Mouse (Mus musculus): ENCODE data around the gene Cldn13. TPM values are rescaled to one million over a fixed set of nuclear protein-coding genes. Genes with fewer than 3 reads are reported as not detected.
"Not testable (repeated sequence)": the region's sequence is repeated elsewhere in the genome, so short reads cannot be mapped to it uniquely, and the experiment has no call there.

Gene Cldn13
- 0.23 TPM in 1 of 2 replicates, not detected in the other for polyA plus RNA-seq (2014; fragmentation: Nextera tagmentation; extraction: Ambion mirVana)

DNA sequence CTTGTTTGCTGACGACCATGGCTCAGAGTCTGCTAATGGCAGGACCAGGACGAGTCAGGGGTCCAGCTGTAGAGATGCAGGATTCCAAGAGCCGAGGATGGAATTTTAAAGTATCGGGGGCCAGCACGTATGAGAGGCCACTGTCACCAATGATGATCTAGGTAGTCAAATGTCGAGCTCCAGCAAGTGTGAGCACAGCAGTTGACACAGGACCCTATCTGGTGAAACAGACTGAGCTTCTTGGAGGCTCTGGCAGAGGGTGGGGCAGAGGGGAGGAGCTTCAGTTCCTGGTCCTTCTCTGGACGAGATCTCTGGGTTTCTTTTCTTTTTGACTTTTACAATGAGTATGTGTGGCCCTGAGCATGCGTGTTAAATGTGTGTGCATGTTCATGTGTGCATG is at the start of gene Cldn13:
TSS of gene Cldn13 (minus strand) at position 216 of the 400 bp plus-strand sequence.
- no peaks in the 10 kb centered on the region for H3K36me3 ChIP-seq (ENCODE audit: control insufficient read depth, insufficient read depth, low read length)
- no peaks in the 10 kb centered on the region for H3K4me1 ChIP-seq (replicated peaks; ENCODE audit: control insufficient read depth, insufficient read depth, low read length)
- WGBS = 74% methylated on average over 8 of the region's 8 CpGs
- H3K4me3 ChIP-seq (ENCODE audit: low read depth, low read length) = no peak within 1 kb of the TSS
- H3K4me2 ChIP-seq (ENCODE audit: low read length) = no peak within 1 kb of the TSS
- H3K9ac ChIP-seq (ENCODE audit: low read length) = no peak within 1 kb of the TSS
- no peak within 1 kb of the TSS for H3K27ac ChIP-seq (ENCODE audit: low read depth)
- no peaks in the 10 kb centered on the region for H3K27me3 ChIP-seq (replicated peaks; ENCODE audit: control insufficient read depth, insufficient read depth, low read length)
- no peak for DNase-seq (ENCODE audit: low spot score)
- H3K9me3 ChIP-seq (ENCODE audit: control insufficient read depth, low read length) = 0 out of 2 replicates have a peak, but pooled peaks cover 3% of the 10 kb centered on the region
- ATAC-seq (replicated peaks; ENCODE audit: low FRiP score, low TSS enrichment, low read depth) = no peak

DNA sequence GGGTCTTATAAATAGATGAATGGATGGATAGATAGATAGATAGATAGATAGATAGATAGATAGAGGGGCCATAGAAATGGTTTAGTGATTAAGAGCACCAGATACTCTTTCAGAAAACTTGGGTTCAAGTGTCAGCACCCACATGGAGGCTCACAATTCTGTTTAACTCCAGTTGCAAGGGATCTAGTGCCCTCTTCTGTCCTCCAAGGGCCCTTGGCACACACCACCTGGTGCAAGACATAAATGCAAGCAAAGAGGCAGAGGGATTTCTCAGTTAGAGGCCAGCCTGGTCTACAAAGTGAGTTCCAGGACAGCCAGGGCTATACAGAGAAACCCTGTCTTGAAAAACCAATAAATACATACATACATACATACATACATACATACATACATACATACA is 49.3 kb upstream of the Cldn13 start:
- not testable (repeated sequence) for H3K9ac ChIP-seq (ENCODE audit: low read length)

DNA sequence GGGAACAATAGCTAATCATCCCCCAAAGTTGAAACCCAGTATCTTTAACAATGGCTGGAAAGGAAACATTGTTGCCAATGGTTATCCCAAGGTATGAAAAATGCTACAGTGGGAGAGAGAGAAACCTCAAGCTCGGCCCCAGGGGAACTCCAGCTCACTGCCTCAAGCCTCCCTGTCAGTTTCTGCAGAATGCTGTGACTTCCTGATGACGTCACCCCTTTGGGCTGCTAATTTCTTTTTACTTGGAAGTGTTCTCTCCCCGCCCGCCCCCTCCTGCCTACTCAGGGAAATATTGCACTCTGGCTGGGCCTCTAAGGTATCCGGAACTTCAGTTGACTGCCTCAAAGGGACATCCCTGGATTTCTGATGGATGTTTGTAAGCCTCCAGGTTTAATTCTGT is 48.2 kb upstream of the Cldn13 start:
- no peak overlapping the region for H3K9ac ChIP-seq (ENCODE audit: low read length)
- H3K4me1 ChIP-seq (replicated peaks; ENCODE audit: control insufficient read depth, insufficient read depth, low read length) = peaks cover 4% of the 10 kb centered on the region; the same call in 1 of the 2 replicates
- DNase-seq (ENCODE audit: low spot score) (no peak), ATAC-seq (replicated peaks; ENCODE audit: low FRiP score, low TSS enrichment, low read depth) (no peak)
- H3K27ac ChIP-seq (ENCODE audit: low read depth) = no peak overlapping the region
- H3K4me2 ChIP-seq (ENCODE audit: low read length) = no peak overlapping the region
- no peak overlapping the region for H3K4me3 ChIP-seq (ENCODE audit: low read depth, low read length)
- 18% methylated on average over 5 of the region's 5 CpGs for WGBS
- no peaks in the 10 kb centered on the region for H3K36me3 ChIP-seq (ENCODE audit: control insufficient read depth, insufficient read depth, low read length)
- H3K27me3 ChIP-seq (replicated peaks; ENCODE audit: control insufficient read depth, insufficient read depth, low read length) = no peaks in the 10 kb centered on the region
- H3K9me3 ChIP-seq (ENCODE audit: control insufficient read depth, low read length) = no peaks in the 10 kb centered on the region

More for the DNA sequence above, 49.3 kb upstream of the Cldn13 start:
- H3K9me3 ChIP-seq (ENCODE audit: control insufficient read depth, low read length); ATAC-seq (replicated peaks; ENCODE audit: low FRiP score, low TSS enrichment, low read depth); H3K36me3 ChIP-seq (ENCODE audit: control insufficient read depth, insufficient read depth, low read length); H3K27ac ChIP-seq (ENCODE audit: low read depth); H3K4me3 ChIP-seq (ENCODE audit: low read depth, low read length); H3K4me1 ChIP-seq (replicated peaks; ENCODE audit: control insufficient read depth, insufficient read depth, low read length); H3K4me2 ChIP-seq (ENCODE audit: low read length); DNase-seq (ENCODE audit: low spot score); H3K27me3 ChIP-seq (replicated peaks; ENCODE audit: control insufficient read depth, insufficient read depth, low read length): not testable (repeated sequence)

DNA sequence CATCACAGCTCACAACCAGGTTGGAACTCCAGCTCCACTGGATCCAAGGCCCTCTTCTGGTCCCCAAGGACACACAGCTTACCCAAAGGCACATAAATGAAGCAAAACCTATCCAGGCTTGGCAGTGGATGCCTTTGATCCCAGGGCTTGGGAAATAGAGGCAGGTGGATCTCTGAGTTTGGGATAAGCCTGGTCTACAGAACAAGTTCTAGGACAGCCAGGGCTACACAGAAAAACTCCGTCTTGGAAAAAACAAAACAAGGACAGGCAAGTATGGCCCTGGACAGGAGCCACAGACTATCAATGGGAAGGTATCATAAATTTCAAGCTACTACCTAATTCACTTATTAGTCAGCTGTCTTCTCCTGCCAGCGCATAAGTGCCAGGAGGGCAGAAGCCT is 46.2 kb upstream of the Cldn13 start:
- 84% methylated on average over 2 of the region's 2 CpGs for WGBS
- Histone ChIP-seq H3K27me3 (replicated peaks; ENCODE audit: control insufficient read depth, insufficient read depth, low read length) (no peaks in the 10 kb centered on the region), H3K4me2 (ENCODE audit: low read length) (no peak overlapping the region), H3K4me3 (ENCODE audit: low read depth, low read length) (no peak overlapping the region), H3K27ac (ENCODE audit: low read depth) (no peak overlapping the region), H3K9ac (ENCODE audit: low read length) (no peak overlapping the region), H3K4me1 (replicated peaks; ENCODE audit: control insufficient read depth, insufficient read depth, low read length) (no peaks in the 10 kb centered on the region; the same call in 1 of the 2 replicates), H3K36me3 (ENCODE audit: control insufficient read depth, insufficient read depth, low read length) (no peaks in the 10 kb centered on the region), H3K9me3 (ENCODE audit: control insufficient read depth, low read length) (no peaks in the 10 kb centered on the region)
- DNase-seq (ENCODE audit: low spot score) (no peak), ATAC-seq (replicated peaks; ENCODE audit: low FRiP score, low TSS enrichment, low read depth) (no peak)

DNA sequence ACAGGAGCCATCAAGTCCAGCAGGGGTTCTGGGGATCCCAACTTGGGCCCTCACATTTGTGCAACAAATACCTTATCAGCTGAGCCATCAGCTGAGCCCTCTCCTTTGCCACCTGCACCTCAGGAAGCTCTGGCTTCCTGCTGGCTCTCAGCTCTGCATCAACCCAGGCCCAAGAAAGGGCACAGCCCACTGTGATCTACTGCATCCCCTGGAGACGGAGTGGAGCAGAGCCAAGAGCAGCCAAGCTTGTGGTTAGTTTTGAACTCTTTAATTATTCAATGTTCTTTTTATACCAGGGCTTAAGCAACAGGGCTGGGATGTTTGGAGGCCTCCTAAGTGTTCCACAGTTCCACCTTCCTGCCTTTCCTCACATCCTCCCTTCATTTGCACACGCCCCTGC is 45.1 kb upstream of the Cldn13 start:
- 71% methylated on average over 2 of the region's 2 CpGs for WGBS
- H3K27ac ChIP-seq (ENCODE audit: low read depth) = no peak overlapping the region
- no peak overlapping the region for H3K4me3 ChIP-seq (ENCODE audit: low read depth, low read length)
- H3K9me3 ChIP-seq (ENCODE audit: control insufficient read depth, low read length) = no peaks in the 10 kb centered on the region
- no peaks in the 10 kb centered on the region for H3K4me1 ChIP-seq (replicated peaks; ENCODE audit: control insufficient read depth, insufficient read depth, low read length)
- H3K4me2 ChIP-seq (ENCODE audit: low read length) = no peak overlapping the region
- no peak overlapping the region for H3K9ac ChIP-seq (ENCODE audit: low read length)
- DNase-seq (ENCODE audit: low spot score) = no peak
- no peaks in the 10 kb centered on the region for H3K36me3 ChIP-seq (ENCODE audit: control insufficient read depth, insufficient read depth, low read length)
- ATAC-seq (replicated peaks; ENCODE audit: low FRiP score, low TSS enrichment, low read depth) = no peak
- no peaks in the 10 kb centered on the region for H3K27me3 ChIP-seq (replicated peaks; ENCODE audit: control insufficient read depth, insufficient read depth, low read length)

DNA sequence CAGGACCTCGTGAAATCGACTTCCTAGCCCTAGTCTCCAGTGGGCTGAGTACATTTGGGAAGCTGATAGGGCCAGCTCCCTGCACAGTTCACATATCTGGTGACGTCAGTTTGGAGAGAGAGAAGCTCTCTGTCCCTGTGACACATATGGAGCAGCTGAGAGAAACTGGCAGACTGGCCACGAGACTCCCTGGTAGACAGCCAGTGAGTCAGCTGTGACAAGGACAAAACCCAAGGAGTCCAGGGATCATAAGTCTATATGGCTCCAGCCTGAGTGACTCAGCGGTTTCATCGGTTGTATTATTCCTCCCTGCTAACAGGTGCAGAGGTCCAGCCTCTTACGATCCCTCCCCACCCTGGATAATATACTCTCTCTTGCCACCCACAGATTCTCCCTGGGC is 43.8 kb upstream of the Cldn13 start:
- H3K27ac ChIP-seq (ENCODE audit: low read depth) = no peak overlapping the region
- H3K36me3 ChIP-seq (ENCODE audit: control insufficient read depth, insufficient read depth, low read length) = no peaks in the 10 kb centered on the region
- H3K9me3 ChIP-seq (ENCODE audit: control insufficient read depth, low read length) = no peaks in the 10 kb centered on the region
- H3K4me1 ChIP-seq (replicated peaks; ENCODE audit: control insufficient read depth, insufficient read depth, low read length) = no peaks in the 10 kb centered on the region
- no peaks in the 10 kb centered on the region for H3K27me3 ChIP-seq (replicated peaks; ENCODE audit: control insufficient read depth, insufficient read depth, low read length)
- no peak overlapping the region for H3K9ac ChIP-seq (ENCODE audit: low read length)
- no peak overlapping the region for H3K4me2 ChIP-seq (ENCODE audit: low read length)
- ATAC-seq (replicated peaks; ENCODE audit: low FRiP score, low TSS enrichment, low read depth) (peak; percentile 75), DNase-seq (ENCODE audit: low spot score) (no peak)
- H3K4me3 ChIP-seq (ENCODE audit: low read depth, low read length) = no peak overlapping the region
- WGBS = 73% methylated on average over 7 of the region's 7 CpGs

DNA sequence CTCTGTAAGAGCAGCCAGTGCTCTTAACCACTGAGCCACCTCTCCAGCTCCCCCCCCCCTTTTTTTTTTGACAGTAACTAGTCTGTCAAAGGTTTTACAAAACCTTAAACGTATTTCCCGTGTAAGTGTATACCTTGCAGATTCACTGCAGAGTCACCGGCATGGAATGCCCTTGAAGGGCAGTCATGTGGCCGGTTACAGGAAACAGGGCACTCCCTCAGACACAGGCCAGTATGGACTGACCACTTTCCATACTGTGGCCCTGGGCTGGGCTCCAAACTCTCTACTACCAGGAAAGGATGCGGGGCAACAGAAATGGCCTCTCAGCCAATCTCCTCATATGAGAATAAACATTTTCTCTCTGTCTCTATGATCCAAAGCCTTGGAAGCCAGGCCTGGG is 40.2 kb upstream of the Cldn13 start:
- no peak overlapping the region for H3K4me2 ChIP-seq (ENCODE audit: low read length)
- WGBS = 65% methylated on average over 5 of the region's 5 CpGs

DNA sequence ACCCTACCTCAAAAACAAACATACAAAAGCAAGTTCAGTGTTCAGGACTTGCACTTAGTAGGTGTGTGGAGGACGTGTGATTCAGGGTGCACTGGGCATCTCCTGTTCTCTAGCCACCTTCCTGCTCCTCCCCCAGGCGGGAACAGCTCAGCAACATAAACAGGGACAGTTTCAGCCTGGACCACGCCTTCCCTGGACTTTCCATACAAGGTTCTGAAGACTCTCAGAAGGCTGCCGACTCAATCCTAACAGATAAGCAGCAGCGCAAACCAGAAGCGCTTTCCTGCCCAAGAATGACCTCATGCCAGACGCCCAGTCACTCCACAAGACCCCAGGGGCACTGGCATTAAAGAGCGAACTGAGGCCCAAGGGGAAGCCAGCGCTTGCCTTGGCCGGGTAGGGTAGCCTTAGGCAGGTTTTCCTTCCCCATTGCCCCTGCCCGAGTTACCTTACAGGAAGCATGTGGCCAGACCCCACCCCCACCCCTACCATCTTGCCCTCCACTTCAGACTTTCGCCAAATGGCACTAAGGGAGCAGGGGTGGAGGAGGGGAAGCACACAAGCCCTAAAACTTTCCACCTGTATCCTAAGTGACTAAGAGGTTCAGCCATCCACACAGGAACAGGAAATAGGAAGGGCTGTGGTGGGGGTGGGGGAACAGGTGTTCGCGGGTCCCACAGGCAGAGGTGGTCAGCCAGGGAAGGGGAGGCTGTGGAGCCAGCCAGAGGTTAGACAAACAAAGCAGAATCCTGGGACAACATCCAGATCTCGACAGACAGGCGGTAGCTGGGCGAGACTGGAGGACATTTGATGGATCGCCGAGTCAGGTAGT is 35.9 kb upstream of the Cldn13 start:
- Histone ChIP-seq H3K4me1 (replicated peaks; ENCODE audit: control insufficient read depth, insufficient read depth, low read length) (peaks cover 28% of the 10 kb centered on the region), H3K27ac (ENCODE audit: low read depth) (peak overlapping the region; percentile 88), H3K36me3 (ENCODE audit: control insufficient read depth, insufficient read depth, low read length) (no peaks in the 10 kb centered on the region), H3K9ac (ENCODE audit: low read length) (peak overlapping the region; percentile 22; the same call in 1 of the 2 replicates), H3K4me3 (ENCODE audit: low read depth, low read length) (no peak overlapping the region), H3K4me2 (ENCODE audit: low read length) (peak overlapping the region; percentile 18), H3K27me3 (replicated peaks; ENCODE audit: control insufficient read depth, insufficient read depth, low read length) (peaks cover 6% of the 10 kb centered on the region), H3K9me3 (ENCODE audit: control insufficient read depth, low read length) (no peaks in the 10 kb centered on the region)
- ATAC-seq (replicated peaks; ENCODE audit: low FRiP score, low TSS enrichment, low read depth) (peak; percentile 40), DNase-seq (ENCODE audit: low spot score) (peak; percentile 71)
- WGBS = 10% methylated on average over 19 of the region's 19 CpGs

More for the DNA sequence above, 40.2 kb upstream of the Cldn13 start:
- Histone ChIP-seq H3K9ac (ENCODE audit: low read length) (no peak overlapping the region), H3K4me3 (ENCODE audit: low read depth, low read length) (no peak overlapping the region), H3K27me3 (replicated peaks; ENCODE audit: control insufficient read depth, insufficient read depth, low read length) (no peaks in the 10 kb centered on the region), H3K9me3 (ENCODE audit: control insufficient read depth, low read length) (no peaks in the 10 kb centered on the region), H3K27ac (ENCODE audit: low read depth) (no peak overlapping the region), H3K4me1 (replicated peaks; ENCODE audit: control insufficient read depth, insufficient read depth, low read length) (peaks cover 13% of the 10 kb centered on the region; the same call in 1 of the 2 replicates), H3K36me3 (ENCODE audit: control insufficient read depth, insufficient read depth, low read length) (no peaks in the 10 kb centered on the region)
- no peak for DNase-seq (ENCODE audit: low spot score)
- no peak for ATAC-seq (replicated peaks; ENCODE audit: low FRiP score, low TSS enrichment, low read depth)

DNA sequence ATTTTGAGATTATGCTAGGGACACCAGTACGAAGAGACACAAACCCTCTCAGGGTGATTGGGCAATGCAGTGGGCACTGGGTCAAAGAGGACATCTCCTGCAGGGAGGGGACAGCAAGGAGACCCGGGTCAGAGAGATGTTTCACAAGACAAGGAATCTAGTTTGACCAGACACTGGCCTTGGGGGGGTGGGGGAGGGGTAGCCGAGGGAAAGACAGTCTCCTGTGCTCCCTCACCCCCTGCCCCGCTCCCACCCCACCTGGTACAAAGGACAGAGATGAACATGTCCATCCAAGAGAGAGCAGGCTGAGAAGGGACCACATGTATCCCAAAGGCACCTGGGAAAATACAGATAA is 32.7 kb upstream of the Cldn13 start:
- Histone ChIP-seq H3K4me3 (ENCODE audit: low read depth, low read length) (no peak overlapping the region), H3K27ac (ENCODE audit: low read depth) (peak overlapping the region; percentile 47; the same call in 1 of the 2 replicates), H3K36me3 (ENCODE audit: control insufficient read depth, insufficient read depth, low read length) (no peaks in the 10 kb centered on the region), H3K9me3 (ENCODE audit: control insufficient read depth, low read length) (no peaks in the 10 kb centered on the region), H3K27me3 (replicated peaks; ENCODE audit: control insufficient read depth, insufficient read depth, low read length) (peaks cover 15% of the 10 kb centered on the region), H3K4me2 (ENCODE audit: low read length) (no peak overlapping the region), H3K4me1 (replicated peaks; ENCODE audit: control insufficient read depth, insufficient read depth, low read length) (peaks cover 28% of the 10 kb centered on the region), H3K9ac (ENCODE audit: low read length) (no peak overlapping the region)
- ATAC-seq (replicated peaks; ENCODE audit: low FRiP score, low TSS enrichment, low read depth) (no peak), DNase-seq (ENCODE audit: low spot score) (no peak)
- WGBS = 53% methylated on average over 4 of the region's 4 CpGs

All from intestine, embryonic 14.5 days (tissue).